Mouse (Mus musculus): Measurements from ENCODE around the gene Atp11a. TPM values are rescaled to one million over a fixed set of nuclear protein-coding genes. Genes with fewer than 3 reads are reported as not detected.

Gene Atp11a
- total and polyA plus RNA-seq, 3 experiments = 0.12 to 0.27 (median 0.21) TPM

- dilution Hi-C loops (cut with MboI; ENCODE audit: extremely low pct_ligation_motif_present, extremely low pct_unique_long_range_greater_than_20kb, low sequenced_read_pairs) = no loop called here
- Histone ChIP-seq H3K9ac (ENCODE audit: insufficient read depth, low read depth) (no peak overlapping the region), H3K27ac (ENCODE audit: insufficient read depth, low read depth) (no peak overlapping the region)
Observed at GRCm38 (mm10) chr8:12840834-12841233, 84.0 kb downstream of the Atp11a start.

GRCm38 (mm10) chr8:12842342-12842995, 85.7 kb downstream of the Atp11a start:
- H3K27me3 ChIP-seq (replicated peaks) = peaks cover 84% of the 10 kb centered on the region
- H3K27ac ChIP-seq (ENCODE audit: insufficient read depth, low read depth) = no peak overlapping the region
- no peaks in the 10 kb centered on the region for H3K9me3 ChIP-seq (replicated peaks; ENCODE audit: low read length)
- DNase-seq (ENCODE audit: extremely low read depth) = no peak
- no peaks in the 10 kb centered on the region for H3K79me2 ChIP-seq (replicated peaks; ENCODE audit: control insufficient read depth, extremely low read depth, insufficient read depth, poor library complexity, severe bottlenecking)
- H3K4me1 ChIP-seq (ENCODE audit: control insufficient read depth in 1 of 2, insufficient read depth in 2 of 2) = no peaks in the 10 kb centered on the region
- TF ChIP-seq PAX5 (IDR thresholded peaks at IDR 0.05; ENCODE audit: low read length) = no peak
- TF ChIP-seq MAZ (IDR thresholded peaks at IDR 0.05; ENCODE audit: low read depth, low read length) = no peak
- no peak for TF ChIP-seq IRF4 (IDR thresholded peaks at IDR 0.05; ENCODE audit: low read depth, low read length)
- TF ChIP-seq MYC (IDR thresholded peaks at IDR 0.05; ENCODE audit: low read depth, low read length) = no peak
- TF ChIP-seq RCOR1 (conservative IDR thresholded peaks at IDR 0.05; ENCODE audit: low read depth, low read length) = no peak
- TF ChIP-seq ETS1 (conservative IDR thresholded peaks at IDR 0.05; ENCODE audit: low read depth, low read length) = no peak
- TF ChIP-seq SIN3A (IDR thresholded peaks at IDR 0.05; ENCODE audit: low read length) = no peak
- TF ChIP-seq ZNF384 (IDR thresholded peaks at IDR 0.05; ENCODE audit: low read depth, low read length) = no peak
- TF ChIP-seq HCFC1 (IDR thresholded peaks at IDR 0.05; ENCODE audit: low read depth, low read length) = no peak
- no peak for TF ChIP-seq TBP (conservative IDR thresholded peaks at IDR 0.05; ENCODE audit: low read depth, low read length)
- TF ChIP-seq ZC3H11A (IDR thresholded peaks at IDR 0.05; ENCODE audit: low read depth, low read length) = no peak
- dilution Hi-C loops (cut with MboI; ENCODE audit: extremely low pct_ligation_motif_present, extremely low pct_unique_long_range_greater_than_20kb, low sequenced_read_pairs) (no loop called here), in situ Hi-C loops (cut with MboI; ENCODE audit: low pct_ligation_motif_present, low pct_unique_long_range_greater_than_20kb, low sequenced_read_pairs) (no loop called here)
- no peak overlapping the region for H3K4me3 ChIP-seq (replicated peaks in 1 of 3; ENCODE audit: low read depth in 2 of 3, low read length in 2 of 3, poor library complexity in 1 of 3)
- no peaks in the 10 kb centered on the region for H3K36me3 ChIP-seq (replicated peaks in 1 of 2; ENCODE audit: control insufficient read depth in 1 of 2, insufficient read depth in 1 of 2, low read length in 1 of 2)
- no peak overlapping the region for H3K4me2 ChIP-seq (ENCODE audit: insufficient read depth, low read depth, poor library complexity, severe bottlenecking)
- no peak overlapping the region for H3K9ac ChIP-seq (ENCODE audit: insufficient read depth, low read depth)

More at GRCm38 (mm10) chr8:12840834-12841233, 84.0 kb downstream of the Atp11a start:
- Histone ChIP-seq H3K36me3 (replicated peaks in 1 of 2; ENCODE audit: control insufficient read depth in 1 of 2, insufficient read depth in 1 of 2, low read length in 1 of 2) (no peaks in the 10 kb centered on the region), H3K4me1 (ENCODE audit: control insufficient read depth in 1 of 2, insufficient read depth in 2 of 2) (no peaks in the 10 kb centered on the region), H3K27me3 (replicated peaks) (peaks cover 84% of the 10 kb centered on the region), H3K4me3 (replicated peaks in 1 of 3; ENCODE audit: low read depth in 2 of 3, low read length in 2 of 3, poor library complexity in 1 of 3) (no peak overlapping the region), H3K9me3 (replicated peaks; ENCODE audit: low read length) (no peaks in the 10 kb centered on the region), H3K4me2 (ENCODE audit: insufficient read depth, low read depth, poor library complexity, severe bottlenecking) (no peak overlapping the region), H3K79me2 (replicated peaks; ENCODE audit: control insufficient read depth, extremely low read depth, insufficient read depth, poor library complexity, severe bottlenecking) (no peaks in the 10 kb centered on the region)
- TF ChIP-seq CHD1 (IDR thresholded peaks at IDR 0.05; ENCODE audit: low read depth, low read length) (no peak), RAD21 (IDR thresholded peaks at IDR 0.05; ENCODE audit: low read depth, low read length) (no peak), E2F4 (IDR thresholded peaks at IDR 0.05; ENCODE audit: insufficient replicate concordance, low read depth, low read length) (no peak), TCF12 (IDR thresholded peaks at IDR 0.05; ENCODE audit: low read depth, low read length) (no peak), JUN (IDR thresholded peaks at IDR 0.05; ENCODE audit: insufficient read depth, low read depth, low read length) (no peak), IRF4 (IDR thresholded peaks at IDR 0.05; ENCODE audit: low read depth, low read length) (no peak), ZKSCAN1 (IDR thresholded peaks at IDR 0.05; ENCODE audit: borderline replicate concordance, low read depth, low read length) (no peak), MXI1 (IDR thresholded peaks at IDR 0.05; ENCODE audit: low read depth, low read length) (no peak), ELF1 (IDR thresholded peaks at IDR 0.05; ENCODE audit: low read depth, low read length) (no peak), CHD2 (IDR thresholded peaks at IDR 0.05; ENCODE audit: low read length) (no peak), MAFK (IDR thresholded peaks at IDR 0.05; ENCODE audit: insufficient replicate concordance, low read length) (no peak), ZNF384 (IDR thresholded peaks at IDR 0.05; ENCODE audit: low read depth, low read length) (no peak), SMC3 (IDR thresholded peaks at IDR 0.05; ENCODE audit: low read depth, low read length) (no peak)
- in situ Hi-C loops (cut with MboI; ENCODE audit: low pct_ligation_motif_present, low pct_unique_long_range_greater_than_20kb, low sequenced_read_pairs) = no loop called here
- DNase-seq (ENCODE audit: extremely low read depth) = no peak
